In the genomic region with DNA sequence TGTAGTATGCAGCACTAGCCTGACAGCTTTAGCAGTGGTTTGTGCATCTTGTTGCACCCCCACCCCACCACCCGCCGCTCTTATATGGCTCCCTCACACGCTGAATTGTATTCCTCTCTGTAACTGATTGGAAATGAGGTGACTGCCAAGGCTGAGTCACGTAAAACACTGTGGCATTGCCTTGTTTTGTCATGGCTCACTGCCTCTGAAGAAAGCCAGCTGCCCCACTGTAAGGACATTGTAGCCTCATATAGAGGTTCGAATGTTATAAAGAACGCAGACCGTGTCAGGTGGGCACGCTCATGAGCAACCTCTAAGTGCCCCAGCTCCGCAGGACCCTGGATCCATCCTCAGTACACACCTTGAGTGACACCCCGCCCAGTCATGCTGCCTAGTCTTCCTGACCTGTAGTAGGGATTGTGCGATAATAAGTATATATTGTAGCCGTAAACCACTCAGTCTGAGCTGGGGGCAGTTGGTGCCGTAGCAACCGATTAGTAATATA, we compare ENCODE assay signal across 12 mouse cellular contexts.
DNase-seq lines count a peak whose midpoint lies in the region; ATAC-seq lines count a peak whose summit lies in the region.
"Had no signal": no experiment of that assay in that cellular context is flagged by ENCODE, and none has a peak within 500 bp of the region (broad histone marks: within the 10 kb centered on the region; RNA-seq: fewer than 3 reads in every experiment).

No protein-coding gene starts in this region.

- no peak overlapping the region for H3K4me3 ChIP-seq in neural tube, embryonic 11.5 days (ENCODE audit: low read depth, low read length)
- no peak overlapping the region for H3K4me3 ChIP-seq in forebrain, embryonic 16.5 days (replicated peaks; ENCODE audit: low read length)
- peak overlapping the region; percentile 11 for H3K4me3 ChIP-seq in neural tube, embryonic 15.5 days (replicated peaks)
- H3K4me3 ChIP-seq: embryonic facial prominence, embryonic 12.5 days; heart, embryonic 12.5 days; intestine, embryonic 15.5 days; megakaryocyte, embryonic 14.5 days had no signal

- H3K9ac ChIP-seq in neural tube, embryonic 11.5 days (ENCODE audit: low read length): no peak overlapping the region
- no peak overlapping the region for H3K9ac ChIP-seq in forebrain, embryonic 16.5 days (replicated peaks; ENCODE audit: low read depth, low read length)
- H3K9ac ChIP-seq in neural tube, embryonic 15.5 days (replicated peaks): no peak overlapping the region
- H3K9ac ChIP-seq: embryonic facial prominence, embryonic 12.5 days; heart, embryonic 12.5 days; intestine, embryonic 15.5 days had no signal

- DNase-seq in frontal cortex, adult 2 months (ENCODE audit: extremely low spot score in 1 of 2, low spot score in 1 of 2): no peak
- no peak for DNase-seq in neural tube, embryonic 11.5 days (ENCODE audit: low spot score)
- DNase-seq in neural tube, embryonic 10.5 days (ENCODE audit: extremely low spot score, low spot score): no peak
- DNase-seq in urinary bladder, postnatal 10 days (ENCODE audit: low spot score): no peak
- DNase-seq in heart, adult 8-10 months (ENCODE audit: low spot score): no peak

- WGBS in neural tube, embryonic 11.5 days: 75% methylated on average over 14 of the region's 14 CpGs
- WGBS in forebrain, embryonic 16.5 days: 55% methylated on average over 14 of the region's 14 CpGs
- 37% methylated on average over 14 of the region's 14 CpGs for WGBS in neural tube, embryonic 15.5 days

- peak; percentile 81 for ATAC-seq in frontal cortex, adult (ENCODE audit: low TSS enrichment)
- peak; percentile 63 for ATAC-seq in neural tube, embryonic 11.5 days (ENCODE audit: insufficient read depth, low FRiP score, low TSS enrichment)
- peak; percentile 62 for ATAC-seq in forebrain, embryonic 16.5 days
- peak; percentile 75 for ATAC-seq in neural tube, embryonic 15.5 days (ENCODE audit: low FRiP score)
- ATAC-seq: intestine, embryonic 15.5 days had no signal

- no peak overlapping the region for H3K4me2 ChIP-seq in neural tube, embryonic 11.5 days (ENCODE audit: low read depth)
- peak overlapping the region; percentile 33 for H3K4me2 ChIP-seq in forebrain, embryonic 16.5 days (ENCODE audit: low read length)
- peak overlapping the region; percentile 40 for H3K4me2 ChIP-seq in neural tube, embryonic 15.5 days
- H3K4me2 ChIP-seq: embryonic facial prominence, embryonic 12.5 days; heart, embryonic 12.5 days; intestine, embryonic 15.5 days had no signal

- no peaks in the 10 kb centered on the region for H3K36me3 ChIP-seq in neural tube, embryonic 11.5 days (ENCODE audit: control insufficient read depth, insufficient read depth, low read length)
- no peaks in the 10 kb centered on the region for H3K36me3 ChIP-seq in forebrain, embryonic 16.5 days (ENCODE audit: control insufficient read depth, insufficient read depth)
- H3K36me3 ChIP-seq in neural tube, embryonic 15.5 days: no peaks in the 10 kb centered on the region
- H3K36me3 ChIP-seq: embryonic facial prominence, embryonic 12.5 days; heart, embryonic 12.5 days; intestine, embryonic 15.5 days had no signal

- no peak overlapping the region for H3K27ac ChIP-seq in neural tube, embryonic 11.5 days (ENCODE audit: low read depth, low read length)
- no peak overlapping the region for H3K27ac ChIP-seq in forebrain, embryonic 16.5 days (ENCODE audit: low read length)
- H3K27ac ChIP-seq in neural tube, embryonic 15.5 days (replicated peaks): 0 out of 2 replicates have a peak overlapping the region, but pooled peaks have one; percentile 14
- H3K27ac ChIP-seq: embryonic facial prominence, embryonic 12.5 days; intestine, embryonic 15.5 days had no signal

- no peaks in the 10 kb centered on the region for H3K4me1 ChIP-seq in neural tube, embryonic 11.5 days (ENCODE audit: control insufficient read depth, insufficient read depth, low read length)
- no peaks in the 10 kb centered on the region; the same call in 1 of the 2 replicates for H3K4me1 ChIP-seq in forebrain, embryonic 16.5 days (replicated peaks; ENCODE audit: control insufficient read depth, insufficient read depth, low read length)
- H3K4me1 ChIP-seq in neural tube, embryonic 15.5 days: peaks cover 6% of the 10 kb centered on the region
- H3K4me1 ChIP-seq: embryonic facial prominence, embryonic 12.5 days; heart, embryonic 12.5 days; intestine, embryonic 15.5 days; megakaryocyte, embryonic 14.5 days had no signal

- no peaks in the 10 kb centered on the region for H3K27me3 ChIP-seq in neural tube, embryonic 11.5 days (ENCODE audit: control insufficient read depth, insufficient read depth, low read length)
- H3K27me3 ChIP-seq in forebrain, embryonic 16.5 days (replicated peaks; ENCODE audit: control insufficient read depth, insufficient read depth, low read length): no peaks in the 10 kb centered on the region
- H3K27me3 ChIP-seq in neural tube, embryonic 15.5 days (replicated peaks): no peaks in the 10 kb centered on the region
- H3K27me3 ChIP-seq: embryonic facial prominence, embryonic 12.5 days; heart, embryonic 12.5 days; intestine, embryonic 15.5 days; megakaryocyte, embryonic 14.5 days had no signal

- H3K9me3 ChIP-seq in neural tube, embryonic 11.5 days (ENCODE audit: control insufficient read depth, low read length): no peaks in the 10 kb centered on the region
- no peaks in the 10 kb centered on the region for H3K9me3 ChIP-seq in forebrain, embryonic 16.5 days (ENCODE audit: control insufficient read depth, low read length)
- H3K9me3 ChIP-seq in neural tube, embryonic 15.5 days (replicated peaks): no peaks in the 10 kb centered on the region
- H3K9me3 ChIP-seq: embryonic facial prominence, embryonic 12.5 days; heart, embryonic 12.5 days; intestine, embryonic 15.5 days; megakaryocyte, embryonic 14.5 days had no signal
